Mouse (Mus musculus) neural tube, embryonic 14.5 days (tissue): ENCODE results near the gene Rbak. TPM values are rescaled to one million over a fixed set of nuclear protein-coding genes. Genes with fewer than 3 reads are reported as not detected.
"Not testable (repeated sequence)": the region's sequence is repeated elsewhere in the genome, so short reads cannot be mapped to it uniquely, and the experiment has no call there.

Experiments
- ATAC-seq: fragments of 200-750 bp; cut with Nextera tagmentation; 2 replicates; pipeline ENCODE4 v1.8.0; 2017; ENCODE audit warnings: low read depth, mild to moderate bottlenecking, moderate TSS enrichment, moderate library complexity
- H3K27ac ChIP-seq: fragments of 300-500 bp; sonication (generic); 2 replicates; pipeline ENCODE4 v1.5.1; 2014; ENCODE audit warnings: low read depth, mild to moderate bottlenecking, control low read depth, low read length, moderate library complexity, mixed read lengths
- H3K27me3 ChIP-seq: fragments of 300-500 bp; sonication (generic); 2 replicates; pipeline ENCODE4 v1.6.1; 2014; ENCODE audit warnings: low read length; ENCODE audit not compliant: control insufficient read depth, insufficient read depth
- H3K36me3 ChIP-seq: fragments of 300-500 bp; sonication (generic); 2 replicates; pipeline ENCODE4 v1.6.1; 2014; ENCODE audit warnings: low read length, mixed read lengths; ENCODE audit not compliant: control insufficient read depth, insufficient read depth
- H3K4me1 ChIP-seq: fragments of 300-500 bp; sonication (generic); 2 replicates; pipeline ENCODE4 v1.6.1; 2014; ENCODE audit warnings: low read length; ENCODE audit not compliant: control insufficient read depth, insufficient read depth
- H3K4me2 ChIP-seq: fragments of 300-500 bp; sonication (generic); 2 replicates; pipeline ENCODE4 v1.6.1; 2014; ENCODE audit warnings: mild to moderate bottlenecking, low read depth, low read length, control low read depth
- H3K4me3 ChIP-seq: fragments of 300-500 bp; sonication (generic); 2 replicates; pipeline ENCODE4 v1.5.1; 2014; ENCODE audit warnings: low read depth, low read length, control low read depth, mixed read lengths
- H3K9ac ChIP-seq: fragments of 300-500 bp; sonication (generic); replicated peaks from 2 replicates; pipeline ENCODE4 v1.6.1; 2014; ENCODE audit warnings: low read depth, mild to moderate bottlenecking, control low read depth, low read length, mixed read lengths
- H3K9me3 ChIP-seq: fragments of 300-500 bp; sonication (generic); 2 replicates; pipeline ENCODE4 v1.6.1; 2016; ENCODE audit warnings: low read length; ENCODE audit not compliant: control insufficient read depth
- WGBS: fragments of 180-500 bp; shearing (Covaris S2); extraction: QIAGEN DNeasy Blood & Tissue Kit; methylation state at CpG from one replicate; pipeline ENCODE4 v1.1.7; 2014; 5-methylcytosine and 5-hydroxymethylcytosine counted together
- polyA plus RNA-seq: library from polyadenylated mRNA; unstranded; fragments of >200 nt; fragmentation: Nextera tagmentation; extraction: Ambion mirVana; gene quantifications from 2 replicates; pipeline ENCODE4 v1.2.1, GENCODE M21; 2014

Rbak gene
- polyA plus RNA-seq, 1 experiment from 2014 or later = 20.9 TPM

GRCm38 (mm10) chr5:143149536-143149935 is 31.0 kb downstream of the Rbak start:
- Histone ChIP-seq H3K27ac (no peak overlapping the region), H3K9ac (no peak overlapping the region), H3K4me1 (no peaks in the 10 kb centered on the region), H3K4me2 (no peak overlapping the region), H3K9me3 (no peaks in the 10 kb centered on the region), H3K27me3 (no peaks in the 10 kb centered on the region), H3K4me3 (no peak overlapping the region), H3K36me3 (no peaks in the 10 kb centered on the region)
- no peak for ATAC-seq
- 95% methylated on average over 2 of the region's 2 CpGs for WGBS

- 88% methylated on average over 5 of the region's 5 CpGs for WGBS
- H3K4me3 ChIP-seq = no peak overlapping the region
These were observed 31.9 kb downstream of the Rbak start for GRCm38 (mm10) chr5:143148661-143149060.

GRCm38 (mm10) chr5:143147481-143147880 is 33.1 kb downstream of the Rbak start, which contains the start of gene Olfr718-ps1:
Gene Olfr718-ps1, minus strand, starts transcription at chr5:143147581.
- ATAC-seq = no peak
- H3K9ac ChIP-seq = no peak within 1 kb of the TSS
- WGBS = 79% methylated on average over 3 of the region's 3 CpGs

More at GRCm38 (mm10) chr5:143148661-143149060, 31.9 kb downstream of the Rbak start:
- ATAC-seq = no peak
- H3K4me1 ChIP-seq = no peaks in the 10 kb centered on the region
- no peak overlapping the region for H3K4me2 ChIP-seq
- no peak overlapping the region for H3K9ac ChIP-seq
- H3K36me3 ChIP-seq = no peaks in the 10 kb centered on the region
- H3K27me3 ChIP-seq = no peaks in the 10 kb centered on the region
- H3K27ac ChIP-seq = no peak overlapping the region
- no peaks in the 10 kb centered on the region for H3K9me3 ChIP-seq

GRCm38 (mm10) chr5:143137580-143137979 is 43.0 kb downstream of the Rbak start:
- H3K9ac ChIP-seq = no peak overlapping the region
- no peak overlapping the region for H3K4me2 ChIP-seq
- no peaks in the 10 kb centered on the region for H3K36me3 ChIP-seq
- no peaks in the 10 kb centered on the region for H3K27me3 ChIP-seq
- no peak for ATAC-seq
- no peak overlapping the region for H3K27ac ChIP-seq
- 90% methylated on average over 13 of the region's 13 CpGs for WGBS
- no peaks in the 10 kb centered on the region for H3K9me3 ChIP-seq
- no peaks in the 10 kb centered on the region for H3K4me1 ChIP-seq
- H3K4me3 ChIP-seq = no peak overlapping the region

More at GRCm38 (mm10) chr5:143147481-143147880, 33.1 kb downstream of the Rbak start, which contains the start of gene Olfr718-ps1:
- Histone ChIP-seq H3K4me2 (no peak within 1 kb of the TSS), H3K4me1 (no peaks in the 10 kb centered on the region), H3K27me3 (no peaks in the 10 kb centered on the region), H3K27ac (no peak within 1 kb of the TSS), H3K36me3 (no peaks in the 10 kb centered on the region), H3K9me3 (no peaks in the 10 kb centered on the region), H3K4me3 (no peak within 1 kb of the TSS)

GRCm38 (mm10) chr5:143135042-143135441 is 45.5 kb downstream of the Rbak start:
- no peak for ATAC-seq
- H3K27me3 ChIP-seq = no peaks in the 10 kb centered on the region
- no peak overlapping the region for H3K27ac ChIP-seq
- no peak overlapping the region for H3K9ac ChIP-seq
- no peak overlapping the region for H3K4me3 ChIP-seq
- H3K9me3 ChIP-seq = no peaks in the 10 kb centered on the region
- H3K36me3 ChIP-seq = no peaks in the 10 kb centered on the region
- H3K4me1 ChIP-seq = no peaks in the 10 kb centered on the region
- 94% methylated on average over 7 of the region's 7 CpGs for WGBS
- H3K4me2 ChIP-seq = no peak overlapping the region

- WGBS = 79% methylated on average over 3 of the region's 6 CpGs
- H3K36me3 ChIP-seq, H3K4me2 ChIP-seq, H3K9ac ChIP-seq, H3K27me3 ChIP-seq, H3K27ac ChIP-seq, H3K9me3 ChIP-seq, ATAC-seq, H3K4me1 ChIP-seq, H3K4me3 ChIP-seq: not testable (repeated sequence)
These were observed 46.2 kb downstream of the Rbak start for GRCm38 (mm10) chr5:143134216-143135010.

- no peak for ATAC-seq
- no peak overlapping the region for H3K27ac ChIP-seq
- 88% methylated on average over 13 of the region's 13 CpGs for WGBS
These were observed 47.5 kb downstream of the Rbak start for GRCm38 (mm10) chr5:143132935-143133514.

GRCm38 (mm10) chr5:143130342-143130741 is 50.2 kb downstream of the Rbak start:
- ATAC-seq = no peak
- Histone ChIP-seq H3K4me1 (no peaks in the 10 kb centered on the region), H3K9me3 (peaks cover 4% of the 10 kb centered on the region; the same call in 1 of the 2 replicates), H3K9ac (no peak overlapping the region), H3K36me3 (no peaks in the 10 kb centered on the region), H3K27ac (no peak overlapping the region), H3K27me3 (no peaks in the 10 kb centered on the region), H3K4me2 (no peak overlapping the region), H3K4me3 (no peak overlapping the region)
- WGBS = 92% methylated on average over 7 of the region's 7 CpGs

More at GRCm38 (mm10) chr5:143132935-143133514, 47.5 kb downstream of the Rbak start:
- no peak overlapping the region for H3K4me2 ChIP-seq
- H3K4me1 ChIP-seq = no peaks in the 10 kb centered on the region
- no peak overlapping the region for H3K4me3 ChIP-seq
- H3K27me3 ChIP-seq = no peaks in the 10 kb centered on the region
- peaks cover 4% of the 10 kb centered on the region; the same call in 1 of the 2 replicates for H3K9me3 ChIP-seq
- no peak overlapping the region for H3K9ac ChIP-seq
- no peaks in the 10 kb centered on the region for H3K36me3 ChIP-seq

- ATAC-seq = no peak
- Histone ChIP-seq H3K4me1 (no peaks in the 10 kb centered on the region), H3K27ac (no peak overlapping the region), H3K36me3 (no peaks in the 10 kb centered on the region), H3K4me2 (no peak overlapping the region), H3K9ac (no peak overlapping the region), H3K9me3 (peaks cover 4% of the 10 kb centered on the region; the same call in 1 of the 2 replicates), H3K27me3 (no peaks in the 10 kb centered on the region), H3K4me3 (no peak overlapping the region)
- WGBS = 93% methylated on average over 16 of the region's 16 CpGs
These were observed 51.5 kb downstream of the Rbak start for GRCm38 (mm10) chr5:143129101-143129500.
